Mouse (Mus musculus): ENCODE results near the gene Bax. TPM values are rescaled to one million over a fixed set of nuclear protein-coding genes. Genes with fewer than 3 reads are reported as not detected.
"Not testable (repeated sequence)": the region's sequence is repeated elsewhere in the genome, so short reads cannot be mapped to it uniquely, and the experiment has no call there.

The Bax gene
- polyA plus RNA-seq, 1 experiment from 2014 or later, result 206 TPM

DNA sequence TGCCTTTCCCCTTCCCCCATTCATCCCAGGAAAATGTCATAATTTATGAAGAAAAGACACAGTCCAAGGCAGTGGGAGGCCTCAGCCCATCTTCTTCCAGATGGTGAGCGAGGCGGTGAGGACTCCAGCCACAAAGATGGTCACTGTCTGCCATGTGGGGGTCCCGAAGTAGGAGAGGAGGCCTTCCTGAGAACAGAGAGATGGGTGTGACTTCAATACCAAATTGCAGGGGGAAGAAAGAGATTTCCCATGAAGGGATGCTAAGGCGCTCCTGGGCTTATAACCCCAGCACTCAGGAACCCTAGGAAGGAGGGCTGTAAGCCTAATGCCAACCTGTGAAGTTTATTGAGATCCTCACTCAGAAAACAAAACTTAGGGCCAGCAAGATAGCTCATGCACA lies 4.9 kb downstream of the Bax start:
- Histone ChIP-seq H3K27ac (ENCODE audit: low read depth, low read length) (no peak overlapping the region; the same call in 1 of the 2 replicates), H3K36me3 (ENCODE audit: control insufficient read depth, insufficient read depth, low read length) (peaks cover 10% of the 10 kb centered on the region), H3K4me1 (ENCODE audit: control insufficient read depth, insufficient read depth, low read length) (peaks cover 31% of the 10 kb centered on the region)

GRCm38 (mm10) chr7:45461326-45461725 lies 5.4 kb downstream of the Bax start:
- DNase-seq (ENCODE audit: low spot score) (no peak), ATAC-seq (ENCODE audit: insufficient read depth, low FRiP score, low TSS enrichment) (no peak)
- Histone ChIP-seq H3K9ac (ENCODE audit: low read length) (peak overlapping the region; percentile 57; the same call in 1 of the 2 replicates), H3K4me1 (ENCODE audit: control insufficient read depth, insufficient read depth, low read length) (peaks cover 31% of the 10 kb centered on the region), H3K36me3 (ENCODE audit: control insufficient read depth, insufficient read depth, low read length) (peaks cover 10% of the 10 kb centered on the region), H3K4me3 (ENCODE audit: low read depth, low read length) (no peak overlapping the region), H3K9me3 (ENCODE audit: control insufficient read depth, low read length) (no peaks in the 10 kb centered on the region), H3K27ac (ENCODE audit: low read depth, low read length) (peak overlapping the region; percentile 83), H3K27me3 (ENCODE audit: control insufficient read depth, insufficient read depth, low read length) (no peaks in the 10 kb centered on the region), H3K4me2 (ENCODE audit: low read depth) (no peak overlapping the region; the same call in 1 of the 2 replicates)
- WGBS, result 56% methylated on average over 5 of the region's 5 CpGs

More for the DNA sequence above, 4.9 kb downstream of the Bax start:
- Histone ChIP-seq H3K4me3 (ENCODE audit: low read depth, low read length) (no peak overlapping the region), H3K9me3 (ENCODE audit: control insufficient read depth, low read length) (no peaks in the 10 kb centered on the region), H3K27me3 (ENCODE audit: control insufficient read depth, insufficient read depth, low read length) (no peaks in the 10 kb centered on the region), H3K9ac (ENCODE audit: low read length) (no peak overlapping the region), H3K4me2 (ENCODE audit: low read depth) (no peak overlapping the region)
- ATAC-seq (ENCODE audit: insufficient read depth, low FRiP score, low TSS enrichment) (no peak), DNase-seq (ENCODE audit: low spot score) (no peak)
- 67% methylated on average over 4 of the region's 4 CpGs for WGBS

DNA sequence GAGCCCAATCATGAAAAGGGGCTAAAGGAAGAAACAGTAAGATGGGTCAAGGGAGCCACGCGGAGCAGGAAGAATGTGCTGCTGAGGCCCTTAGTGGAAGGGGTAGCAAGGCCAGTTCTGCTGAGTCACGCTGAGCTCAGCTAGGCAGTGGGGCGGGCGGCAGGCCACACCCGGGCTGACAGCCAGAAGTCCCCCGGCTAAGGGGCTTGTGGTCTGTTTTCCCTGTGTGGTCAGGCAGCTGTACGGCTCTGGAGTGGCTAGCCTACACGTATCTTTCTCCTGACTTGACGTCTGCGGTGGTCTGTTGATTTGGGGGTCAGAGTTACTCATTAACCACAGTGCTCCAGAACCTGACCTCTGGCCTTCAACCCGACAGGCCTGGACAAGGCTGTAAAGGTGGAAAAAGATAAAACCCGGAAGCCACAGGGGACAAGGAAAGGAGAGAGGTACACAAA lies 5.8 kb downstream of the Bax start:
- DNase-seq (ENCODE audit: low spot score) (peak; percentile 58), ATAC-seq (ENCODE audit: insufficient read depth, low FRiP score, low TSS enrichment) (no peak)
- peak overlapping the region; percentile 83 for H3K27ac ChIP-seq (ENCODE audit: low read depth, low read length)
- peaks cover 26% of the 10 kb centered on the region for H3K4me1 ChIP-seq (ENCODE audit: control insufficient read depth, insufficient read depth, low read length)
- WGBS, result 32% methylated on average over 13 of the region's 13 CpGs
- no peaks in the 10 kb centered on the region for H3K9me3 ChIP-seq (ENCODE audit: control insufficient read depth, low read length)
- peak overlapping the region; percentile 57 for H3K9ac ChIP-seq (ENCODE audit: low read length)
- peak overlapping the region; percentile 46; the same call in 1 of the 2 replicates for H3K4me2 ChIP-seq (ENCODE audit: low read depth)
- H3K27me3 ChIP-seq (ENCODE audit: control insufficient read depth, insufficient read depth, low read length), result no peaks in the 10 kb centered on the region
- H3K4me3 ChIP-seq (ENCODE audit: low read depth, low read length), result no peak overlapping the region; the same call in 1 of the 2 replicates
- H3K36me3 ChIP-seq (ENCODE audit: control insufficient read depth, insufficient read depth, low read length), result peaks cover 10% of the 10 kb centered on the region

DNA sequence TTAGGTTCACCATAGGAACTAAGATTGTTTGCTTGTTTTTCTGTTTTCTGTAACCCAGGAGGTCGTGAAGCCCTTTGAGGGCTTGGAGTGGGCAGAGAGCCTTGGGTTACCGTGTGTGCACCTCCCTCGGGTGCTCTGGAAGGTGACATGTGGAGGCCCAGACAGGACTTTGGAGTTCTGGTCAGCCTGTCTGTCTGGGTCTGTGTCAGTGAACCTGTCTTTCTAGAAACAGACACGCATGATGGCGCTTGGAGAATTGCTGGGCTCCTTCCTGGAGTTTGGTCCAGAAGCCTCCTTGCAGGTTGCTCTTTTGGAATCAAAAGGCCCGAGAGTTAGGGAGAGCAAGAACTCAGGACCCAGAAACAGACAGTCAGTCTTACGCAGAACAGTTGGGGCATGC lies 6.3 kb downstream of the Bax start:
- H3K36me3 ChIP-seq (ENCODE audit: control insufficient read depth, insufficient read depth, low read length), result peaks cover 10% of the 10 kb centered on the region
- peak overlapping the region; percentile 83 for H3K27ac ChIP-seq (ENCODE audit: low read depth, low read length)
- peaks cover 22% of the 10 kb centered on the region for H3K4me1 ChIP-seq (ENCODE audit: control insufficient read depth, insufficient read depth, low read length)
- peak overlapping the region; percentile 57 for H3K9ac ChIP-seq (ENCODE audit: low read length)
- DNase-seq (ENCODE audit: low spot score) (no peak), ATAC-seq (ENCODE audit: insufficient read depth, low FRiP score, low TSS enrichment) (no peak)
- H3K4me3 ChIP-seq (ENCODE audit: low read depth, low read length), result peak overlapping the region; percentile 73; the same call in 1 of the 2 replicates
- H3K4me2 ChIP-seq (ENCODE audit: low read depth), result peak overlapping the region; percentile 46
- no peaks in the 10 kb centered on the region for H3K9me3 ChIP-seq (ENCODE audit: control insufficient read depth, low read length)
- WGBS, result 78% methylated on average over 7 of the region's 7 CpGs
- no peaks in the 10 kb centered on the region for H3K27me3 ChIP-seq (ENCODE audit: control insufficient read depth, insufficient read depth, low read length)

GRCm38 (mm10) chr7:45459564-45460140 lies 7.0 kb downstream of the Bax start, which contains the start of gene Ftl1:
Ftl1 (minus strand) TSS chr7:45459884.
- H3K9ac ChIP-seq (ENCODE audit: low read length), result peak within 1 kb of the TSS; percentile 93

GRCm38 (mm10) chr7:45458748-45459563 lies 7.7 kb downstream of the Bax start:
- peaks cover 10% of the 10 kb centered on the region for H3K36me3 ChIP-seq (ENCODE audit: control insufficient read depth, insufficient read depth, low read length)
- WGBS, result under 1% methylated on average over 43 of the region's 43 CpGs
- H3K9ac ChIP-seq (ENCODE audit: low read length), result peak overlapping the region; percentile 93
- H3K4me3 ChIP-seq (ENCODE audit: low read depth, low read length), result peak overlapping the region; percentile 73
- H3K9me3 ChIP-seq (ENCODE audit: control insufficient read depth, low read length), result no peaks in the 10 kb centered on the region
- peak overlapping the region; percentile 87 for H3K4me2 ChIP-seq (ENCODE audit: low read depth)
- ATAC-seq (ENCODE audit: insufficient read depth, low FRiP score, low TSS enrichment), result peak; percentile 69
- peak; percentile 88 for DNase-seq (ENCODE audit: low spot score)
- H3K27ac ChIP-seq (ENCODE audit: low read depth, low read length), result peak overlapping the region; percentile 92
- H3K27me3 ChIP-seq (ENCODE audit: control insufficient read depth, insufficient read depth, low read length), result no peaks in the 10 kb centered on the region
- peaks cover 22% of the 10 kb centered on the region for H3K4me1 ChIP-seq (ENCODE audit: control insufficient read depth, insufficient read depth, low read length)

More at GRCm38 (mm10) chr7:45459564-45460140, 7.0 kb downstream of the Bax start, which contains the start of gene Ftl1:
- Histone ChIP-seq H3K36me3 (ENCODE audit: control insufficient read depth, insufficient read depth, low read length) (peaks cover 10% of the 10 kb centered on the region), H3K27ac (ENCODE audit: low read depth, low read length) (peak within 1 kb of the TSS; percentile 92), H3K4me1 (ENCODE audit: control insufficient read depth, insufficient read depth, low read length) (peaks cover 22% of the 10 kb centered on the region), H3K4me3 (ENCODE audit: low read depth, low read length) (peak within 1 kb of the TSS; percentile 73), H3K4me2 (ENCODE audit: low read depth) (peak within 1 kb of the TSS; percentile 87)
- ATAC-seq (ENCODE audit: insufficient read depth, low FRiP score, low TSS enrichment) (peak; percentile 94), DNase-seq (ENCODE audit: low spot score) (peak; percentile 97)
- WGBS, result under 1% methylated on average over 33 of the region's 37 CpGs
- not testable (repeated sequence) for H3K9me3 ChIP-seq (ENCODE audit: control insufficient read depth, low read length); H3K27me3 ChIP-seq (ENCODE audit: control insufficient read depth, insufficient read depth, low read length)

GRCm38 (mm10) chr7:45457204-45458060 lies 9.3 kb downstream of the Bax start:
- peak overlapping the region; percentile 73 for H3K4me3 ChIP-seq (ENCODE audit: low read depth, low read length)
- no peak overlapping the region for H3K27ac ChIP-seq (ENCODE audit: low read depth, low read length)
- peaks cover 11% of the 10 kb centered on the region for H3K36me3 ChIP-seq (ENCODE audit: control insufficient read depth, insufficient read depth, low read length)
- H3K9me3 ChIP-seq (ENCODE audit: control insufficient read depth, low read length), result no peaks in the 10 kb centered on the region
- H3K4me1 ChIP-seq (ENCODE audit: control insufficient read depth, insufficient read depth, low read length), result peaks cover 22% of the 10 kb centered on the region
- ATAC-seq (ENCODE audit: insufficient read depth, low FRiP score, low TSS enrichment) (no peak), DNase-seq (ENCODE audit: low spot score) (no peak)
- H3K27me3 ChIP-seq (ENCODE audit: control insufficient read depth, insufficient read depth, low read length), result no peaks in the 10 kb centered on the region
- peak overlapping the region; percentile 87 for H3K4me2 ChIP-seq (ENCODE audit: low read depth)
- H3K9ac ChIP-seq (ENCODE audit: low read length), result peak overlapping the region; percentile 93; the same call in 1 of the 2 replicates
- WGBS, result 76% methylated on average over 9 of the region's 10 CpGs

GRCm38 (mm10) chr7:45456721-45457203 lies 9.9 kb downstream of the Bax start:
- Histone ChIP-seq H3K9me3 (ENCODE audit: control insufficient read depth, low read length) (no peaks in the 10 kb centered on the region), H3K4me1 (ENCODE audit: control insufficient read depth, insufficient read depth, low read length) (peaks cover 22% of the 10 kb centered on the region), H3K9ac (ENCODE audit: low read length) (no peak overlapping the region), H3K4me2 (ENCODE audit: low read depth) (peak overlapping the region; percentile 87), H3K36me3 (ENCODE audit: control insufficient read depth, insufficient read depth, low read length) (peaks cover 9% of the 10 kb centered on the region), H3K27ac (ENCODE audit: low read depth, low read length) (no peak overlapping the region), H3K4me3 (ENCODE audit: low read depth, low read length) (peak overlapping the region; percentile 73), H3K27me3 (ENCODE audit: control insufficient read depth, insufficient read depth, low read length) (no peaks in the 10 kb centered on the region)
- ATAC-seq (ENCODE audit: insufficient read depth, low FRiP score, low TSS enrichment) (no peak), DNase-seq (ENCODE audit: low spot score) (no peak)
- WGBS, result 62% methylated on average over 9 of the region's 9 CpGs

All from neural tube, embryonic 11.5 days (tissue).